Mouse (Mus musculus) embryonic facial prominence, embryonic 15.5 days (tissue): ENCODE data around the gene Ctsw. TPM values are rescaled to one million over a fixed set of nuclear protein-coding genes. Genes with fewer than 3 reads are reported as not detected.
A peak's percentile ranks its signal among the peaks of the same experiment; 100 is the strongest.

Experiments
- ATAC-seq: fragments of 200-750 bp; cut with Nextera tagmentation; 2 replicates; pipeline ENCODE4 v1.8.0; 2017; ENCODE audit warnings: low read depth, moderate TSS enrichment; ENCODE audit not compliant: insufficient number of reproducible peaks, low FRiP score, low TSS enrichment
- H3K27ac ChIP-seq: fragments of 300-500 bp; sonication (generic); replicated peaks from 2 replicates; pipeline ENCODE4 v1.5.1; 2015; ENCODE audit warnings: mild to moderate bottlenecking, inconsistent platforms
- H3K27me3 ChIP-seq: fragments of 300-500 bp; sonication (generic); 2 replicates; pipeline ENCODE4 v1.6.1; 2015; ENCODE audit warnings: inconsistent platforms
- H3K36me3 ChIP-seq: fragments of 300-500 bp; sonication (generic); 2 replicates; pipeline ENCODE4 v1.6.1; 2015; ENCODE audit warnings: mild to moderate bottlenecking, inconsistent platforms
- H3K4me1 ChIP-seq: fragments of 300-500 bp; sonication (generic); 2 replicates; pipeline ENCODE4 v1.6.1; 2015; ENCODE audit warnings: inconsistent platforms
- H3K4me2 ChIP-seq: fragments of 300-500 bp; sonication (generic); replicated peaks from 2 replicates; pipeline ENCODE4 v1.6.1; 2015; ENCODE audit warnings: mild to moderate bottlenecking, inconsistent platforms
- H3K4me3 ChIP-seq: fragments of 300-500 bp; sonication (generic); replicated peaks from 2 replicates; pipeline ENCODE4 v1.5.1; 2015; ENCODE audit warnings: mild to moderate bottlenecking, inconsistent platforms
- H3K9ac ChIP-seq: fragments of 300-500 bp; sonication (generic); 2 replicates; pipeline ENCODE4 v1.6.1; 2015; ENCODE audit warnings: inconsistent platforms
- H3K9me3 ChIP-seq: fragments of 300-500 bp; sonication (generic); replicated peaks from 2 replicates; pipeline ENCODE4 v1.6.1; 2016; ENCODE audit warnings: inconsistent platforms
- WGBS: fragments of 180-500 bp; shearing (Covaris S2); methylation state at CpG from one replicate; pipeline ENCODE4 v1.1.7; 2015; 5-methylcytosine and 5-hydroxymethylcytosine counted together
- polyA plus RNA-seq: library from polyadenylated mRNA; unstranded; fragments of >200 nt; fragmentation: Nextera tagmentation; extraction: Ambion mirVana; gene quantifications from 2 replicates; pipeline ENCODE4 v1.2.1, GENCODE M21; 2015

The Ctsw gene
- 1.4 and 2.8 TPM in 2 replicates for polyA plus RNA-seq

DNA sequence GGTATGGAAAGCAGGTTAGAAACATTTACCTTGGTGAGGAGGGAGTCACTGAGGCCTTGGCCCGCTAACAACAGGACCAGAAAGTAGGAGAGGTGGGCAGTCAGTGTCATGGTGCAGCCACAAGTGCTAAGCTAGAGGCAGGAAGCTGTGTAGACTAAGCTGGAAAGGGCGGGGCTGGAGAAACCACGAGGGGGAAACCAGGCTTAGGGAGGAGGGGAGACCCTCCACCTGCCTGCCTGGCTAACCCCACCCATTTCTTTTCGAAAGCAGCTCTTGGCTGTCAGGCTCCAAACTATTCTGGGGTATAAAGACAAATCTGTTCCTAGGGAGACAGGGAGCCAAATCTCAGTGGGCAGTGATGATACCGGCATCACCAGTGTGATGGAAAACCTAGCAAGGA lies at the start of gene Ctsw:
Gene Ctsw (minus strand): TSS at position 134 of the 400 bp plus-strand sequence.
- peaks cover 18% of the 10 kb centered on the region for H3K4me1 ChIP-seq
- no peak for ATAC-seq
- H3K4me2 ChIP-seq: no peak within 1 kb of the TSS
- H3K9me3 ChIP-seq: no peaks in the 10 kb centered on the region
- H3K27me3 ChIP-seq: no peaks in the 10 kb centered on the region
- no peak within 1 kb of the TSS for H3K9ac ChIP-seq
- WGBS: 50% methylated on average over 5 of the region's 5 CpGs
- no peak within 1 kb of the TSS for H3K4me3 ChIP-seq
- no peak within 1 kb of the TSS for H3K27ac ChIP-seq
- H3K36me3 ChIP-seq: peaks cover 39% of the 10 kb centered on the region

DNA sequence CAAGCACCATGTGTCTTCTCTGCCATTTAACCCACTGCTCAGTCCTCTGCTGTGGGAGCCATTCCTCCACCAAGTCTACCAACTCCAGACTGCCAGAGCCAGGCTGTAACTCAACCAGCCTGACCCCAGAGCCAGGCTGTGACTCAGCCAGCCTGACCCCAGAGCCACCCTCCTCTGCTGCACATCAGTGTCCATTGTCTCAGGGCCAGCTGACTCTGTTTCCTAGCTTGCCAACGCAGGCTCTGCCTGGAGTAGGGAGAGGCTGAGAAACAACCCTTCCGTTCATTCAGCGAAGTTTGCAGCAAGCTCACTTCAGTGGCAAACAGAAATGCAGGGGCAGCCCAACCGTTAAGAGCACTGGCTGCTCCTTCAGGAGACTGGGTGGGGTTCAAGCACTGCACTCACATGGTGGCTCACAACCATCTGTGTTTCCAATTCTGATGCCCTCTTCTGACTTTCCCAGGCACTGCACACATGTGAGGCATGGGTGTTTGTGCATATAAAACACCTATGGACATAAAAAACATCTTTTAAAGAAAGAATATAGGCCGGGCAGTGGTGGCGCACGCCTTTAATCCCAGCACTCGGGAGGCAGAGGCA lies 48.7 kb upstream of the Ctsw start:
- Histone ChIP-seq H3K36me3 (no peaks in the 10 kb centered on the region), H3K9me3 (no peaks in the 10 kb centered on the region), H3K27me3 (no peaks in the 10 kb centered on the region), H3K4me1 (no peaks in the 10 kb centered on the region), H3K27ac (no peak overlapping the region), H3K4me3 (no peak overlapping the region), H3K9ac (no peak overlapping the region), H3K4me2 (no peak overlapping the region)
- ATAC-seq: no peak
- 75% methylated on average over 8 of the region's 8 CpGs for WGBS

- H3K4me3 ChIP-seq: no peak overlapping the region
- H3K27ac ChIP-seq: no peak overlapping the region
- no peaks in the 10 kb centered on the region for H3K27me3 ChIP-seq
- H3K9me3 ChIP-seq: no peaks in the 10 kb centered on the region
- peaks cover 2% of the 10 kb centered on the region; the same call in 1 of the 2 replicates for H3K4me1 ChIP-seq
- H3K9ac ChIP-seq: no peak overlapping the region
- H3K36me3 ChIP-seq: no peaks in the 10 kb centered on the region
- WGBS: 83% methylated on average over 7 of the region's 7 CpGs
- ATAC-seq: no peak
- no peak overlapping the region for H3K4me2 ChIP-seq
Observed at GRCm38 (mm10) chr19:5515840-5516777, 47.8 kb upstream of the Ctsw start.

DNA sequence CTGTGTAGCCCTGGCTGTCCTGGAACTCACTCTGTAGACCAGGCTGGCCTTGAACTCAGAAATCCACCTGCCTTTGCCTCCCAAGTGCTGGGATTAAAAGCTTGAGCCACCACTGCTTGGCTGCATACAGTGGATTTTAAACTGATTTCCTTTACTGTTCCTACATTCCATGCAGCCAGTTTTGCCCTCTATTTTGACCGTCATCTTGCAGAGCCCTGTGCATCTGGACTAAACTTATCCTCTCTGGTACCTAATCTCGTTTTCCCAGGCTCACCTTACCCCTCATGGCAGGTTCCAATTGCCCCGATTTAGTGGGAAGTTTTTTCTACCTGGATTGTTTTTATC lies 44.7 kb upstream of the Ctsw start:
- ATAC-seq: no peak
- H3K27me3 ChIP-seq: no peaks in the 10 kb centered on the region
- peaks cover 18% of the 10 kb centered on the region for H3K4me1 ChIP-seq
- H3K4me2 ChIP-seq: no peak overlapping the region
- H3K9ac ChIP-seq: no peak overlapping the region
- 80% methylated on average over 3 of the region's 3 CpGs for WGBS
- no peaks in the 10 kb centered on the region for H3K36me3 ChIP-seq
- no peaks in the 10 kb centered on the region for H3K9me3 ChIP-seq
- H3K4me3 ChIP-seq: no peak overlapping the region
- H3K27ac ChIP-seq: no peak overlapping the region

DNA sequence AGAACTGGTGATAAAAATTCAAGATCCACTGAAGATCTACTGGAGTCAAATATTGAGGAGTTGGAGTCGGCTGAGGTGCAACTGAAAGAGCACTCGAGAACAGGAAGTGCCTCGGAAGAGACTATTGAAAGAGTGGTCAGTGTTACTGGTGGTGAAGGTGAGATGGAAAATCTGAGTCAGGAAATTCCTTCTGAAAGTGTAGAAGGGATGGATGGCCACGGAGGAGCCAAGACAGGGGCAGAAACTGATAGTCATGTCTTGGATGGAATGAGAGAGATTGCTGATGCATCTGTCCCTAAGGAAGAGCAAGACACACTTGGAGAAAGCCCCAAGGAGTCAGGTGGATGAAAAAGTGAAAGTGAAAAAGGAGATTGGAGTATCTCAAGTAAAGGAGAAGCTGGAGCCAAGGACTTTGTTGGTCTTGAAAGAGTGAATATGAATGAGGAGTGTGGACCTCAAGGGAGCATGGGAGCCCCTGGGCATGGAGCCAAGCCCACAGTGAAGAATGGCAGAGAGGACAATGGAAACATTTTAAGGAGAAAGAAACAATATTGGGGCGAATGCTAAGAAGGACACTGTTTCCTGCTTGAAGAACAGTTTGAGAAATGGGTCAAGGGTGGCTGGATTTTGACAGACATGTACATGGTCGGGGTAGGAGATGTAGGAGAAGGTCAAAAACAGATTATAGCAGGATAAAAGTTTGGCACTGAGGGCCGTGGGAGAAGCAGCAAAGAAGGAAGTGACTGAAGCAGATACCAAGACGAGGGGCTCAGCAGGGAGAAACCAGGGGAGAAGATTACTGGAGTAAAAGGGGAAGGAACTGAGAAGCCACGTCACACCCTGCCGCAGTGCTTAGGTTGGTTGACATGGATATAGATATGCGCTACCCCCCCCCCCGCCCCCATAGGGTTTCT lies 44.0 kb upstream of the Ctsw start:
- peaks cover 18% of the 10 kb centered on the region for H3K4me1 ChIP-seq
- WGBS: 83% methylated on average over 12 of the region's 12 CpGs
- H3K27ac ChIP-seq: no peak overlapping the region
- H3K4me3 ChIP-seq: no peak overlapping the region
- no peaks in the 10 kb centered on the region for H3K36me3 ChIP-seq
- H3K9me3 ChIP-seq: no peaks in the 10 kb centered on the region
- H3K27me3 ChIP-seq: no peaks in the 10 kb centered on the region
- ATAC-seq: no peak
- no peak overlapping the region for H3K4me2 ChIP-seq
- H3K9ac ChIP-seq: no peak overlapping the region

DNA sequence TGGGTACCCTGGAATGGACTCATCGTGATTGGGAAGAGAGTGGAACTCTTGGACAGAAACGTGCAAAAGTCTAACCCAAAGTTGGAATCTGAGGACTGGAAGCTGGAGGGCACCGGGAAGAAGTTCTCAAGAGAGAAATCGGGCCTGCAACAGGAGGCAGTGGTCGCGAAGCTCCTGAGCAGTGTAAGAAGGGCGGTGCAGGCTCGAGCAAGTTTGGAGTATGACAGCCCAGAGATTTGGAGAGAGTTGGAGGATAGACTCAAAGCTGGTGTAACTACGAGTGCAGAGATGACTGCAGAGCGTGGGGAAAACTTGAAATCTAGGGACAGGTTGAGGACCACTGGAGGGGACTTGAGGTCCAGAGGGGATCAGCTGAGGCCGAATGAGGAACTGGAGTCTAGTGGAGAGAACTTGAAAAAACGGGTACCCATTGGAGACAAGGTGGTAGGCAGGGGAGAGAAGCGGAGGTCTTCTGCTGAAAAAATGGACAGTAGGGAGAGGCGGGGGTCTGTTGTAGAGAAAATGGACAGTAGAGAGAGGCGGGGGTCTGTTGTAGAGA lies 42.8 kb upstream of the Ctsw start:
- ATAC-seq: no peak
- Histone ChIP-seq H3K9ac (peak overlapping the region; percentile 49), H3K9me3 (no peaks in the 10 kb centered on the region), H3K4me3 (peak overlapping the region; percentile 53), H3K36me3 (no peaks in the 10 kb centered on the region), H3K27ac (peak overlapping the region; percentile 63; the same call in 1 of the 2 replicates), H3K27me3 (no peaks in the 10 kb centered on the region), H3K4me2 (peak overlapping the region; percentile 83), H3K4me1 (peaks cover 18% of the 10 kb centered on the region)
- WGBS: 47% methylated on average over 15 of the region's 15 CpGs

GRCm38 (mm10) chr19:5510031-5511026 lies 42.0 kb upstream of the Ctsw start, which contains the start of gene Snx32:
Gene Snx32 (minus strand): TSS chr19:5510538.
- Histone ChIP-seq H3K9ac (peak within 1 kb of the TSS; percentile 49), H3K36me3 (no peaks in the 10 kb centered on the region), H3K4me3 (peak within 1 kb of the TSS; percentile 53), H3K4me2 (peak within 1 kb of the TSS; percentile 83), H3K9me3 (no peaks in the 10 kb centered on the region), H3K27me3 (no peaks in the 10 kb centered on the region), H3K4me1 (peaks cover 18% of the 10 kb centered on the region), H3K27ac (peak within 1 kb of the TSS; percentile 63)
- WGBS: 2% methylated on average over 47 of the region's 47 CpGs
- peak; percentile 99 for ATAC-seq

GRCm38 (mm10) chr19:5503687-5504086 lies 35.4 kb upstream of the Ctsw start, which contains the start of gene 1700020D05Rik:
Gene 1700020D05Rik (minus strand): TSS chr19:5503787.
- H3K9me3 ChIP-seq: no peaks in the 10 kb centered on the region
- no peaks in the 10 kb centered on the region for H3K36me3 ChIP-seq
- ATAC-seq: no peak
- no peak within 1 kb of the TSS for H3K27ac ChIP-seq
- H3K9ac ChIP-seq: no peak within 1 kb of the TSS
- H3K27me3 ChIP-seq: no peaks in the 10 kb centered on the region
- H3K4me3 ChIP-seq: no peak within 1 kb of the TSS
- 44% methylated on average over 17 of the region's 17 CpGs for WGBS
- H3K4me1 ChIP-seq: no peaks in the 10 kb centered on the region
- no peak within 1 kb of the TSS for H3K4me2 ChIP-seq

- H3K36me3 ChIP-seq: peaks cover 24% of the 10 kb centered on the region
- WGBS: 80% methylated on average over 2 of the region's 2 CpGs
- ATAC-seq: no peak
Observed at GRCm38 (mm10) chr19:5500330-5500875, 32.1 kb upstream of the Ctsw start.

GRCm38 (mm10) chr19:5496052-5496370 lies 27.7 kb upstream of the Ctsw start:
- no peak overlapping the region for H3K27ac ChIP-seq

More at GRCm38 (mm10) chr19:5500330-5500875, 32.1 kb upstream of the Ctsw start:
- no peaks in the 10 kb centered on the region for H3K9me3 ChIP-seq
- H3K4me1 ChIP-seq: no peaks in the 10 kb centered on the region
- no peak overlapping the region for H3K4me3 ChIP-seq
- no peak overlapping the region for H3K4me2 ChIP-seq
- H3K9ac ChIP-seq: no peak overlapping the region
- no peaks in the 10 kb centered on the region for H3K27me3 ChIP-seq
- H3K27ac ChIP-seq: no peak overlapping the region

More at GRCm38 (mm10) chr19:5496052-5496370, 27.7 kb upstream of the Ctsw start:
- H3K4me3 ChIP-seq: no peak overlapping the region
- ATAC-seq: no peak
- H3K4me2 ChIP-seq: no peak overlapping the region
- H3K4me1 ChIP-seq: peaks cover 15% of the 10 kb centered on the region
- no peaks in the 10 kb centered on the region for H3K27me3 ChIP-seq
- peaks cover 49% of the 10 kb centered on the region for H3K36me3 ChIP-seq
- H3K9me3 ChIP-seq: no peaks in the 10 kb centered on the region
- 88% methylated on average over 16 of the region's 16 CpGs for WGBS
- no peak overlapping the region for H3K9ac ChIP-seq
